Mouse (Mus musculus) megakaryocyte, adult 5-6 weeks (primary cell): ENCODE measurements around the gene Tlr8. TPM values are rescaled to one million over a fixed set of nuclear protein-coding genes. Genes with fewer than 3 reads are reported as not detected.

Source experiments
- ATAC-seq: 2 replicates; pipeline ENCODE4 v1.8.0; 2016; ENCODE audit warnings: mild to moderate bottlenecking, inconsistent platforms; ENCODE audit not compliant: poor library complexity, severe bottlenecking
- total RNA-seq, 2 experiments: library from RNA; stranded (forward) in 1 of 2; stranded (reverse) in 1 of 2; fragments of 153-499, 151-499 nt in 1 of 2; fragments of 221-1000, 200-1000 nt in 1 of 2; gene quantifications; 2 replicates each; pipeline versions ENCODE4 v1.2.3 to v1.2.4; 2015 to 2017

Tlr8 gene
- total RNA-seq, 2 experiments from 2014 or later: 102 to 131 TPM

DNA sequence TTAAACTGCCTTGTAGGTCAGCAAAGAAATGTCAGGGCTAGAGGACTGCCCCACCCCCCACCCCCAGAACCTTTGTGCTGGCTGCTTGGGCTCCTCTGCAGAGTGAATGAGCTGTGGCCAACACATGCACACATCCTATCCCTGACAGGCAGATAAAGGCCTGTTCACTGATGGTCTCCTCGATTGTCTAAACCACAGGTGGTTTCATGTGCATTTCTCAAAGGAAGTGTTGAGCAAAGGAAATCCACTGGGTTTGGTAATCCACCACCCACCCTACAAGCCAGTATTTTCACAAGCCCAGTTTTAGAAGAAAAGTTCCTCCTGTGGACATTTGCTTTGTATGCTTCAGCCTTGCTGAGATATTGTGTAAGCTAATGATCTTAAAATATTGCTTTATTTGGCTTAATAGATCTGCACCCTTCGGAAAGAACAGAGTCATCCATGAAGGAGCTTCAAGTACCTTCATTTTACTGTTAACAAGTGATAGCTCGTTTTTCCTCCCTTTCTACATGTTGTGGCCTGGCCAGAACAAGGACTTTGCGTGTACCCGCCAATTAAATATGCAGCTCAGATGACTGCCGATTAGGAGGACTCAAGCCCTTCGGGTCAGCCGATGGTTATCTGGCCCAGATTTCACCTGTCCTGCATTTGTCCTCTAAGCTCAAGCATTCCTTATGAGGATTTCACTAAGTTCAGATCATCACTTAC, 58.2 kb downstream of the Tlr8 start:
- ATAC-seq: peak; percentile 22

GRCm38 (mm10) chrX:167201365-167201764, 62.8 kb downstream of the Tlr8 start:
- peak; percentile 58 for ATAC-seq

DNA sequence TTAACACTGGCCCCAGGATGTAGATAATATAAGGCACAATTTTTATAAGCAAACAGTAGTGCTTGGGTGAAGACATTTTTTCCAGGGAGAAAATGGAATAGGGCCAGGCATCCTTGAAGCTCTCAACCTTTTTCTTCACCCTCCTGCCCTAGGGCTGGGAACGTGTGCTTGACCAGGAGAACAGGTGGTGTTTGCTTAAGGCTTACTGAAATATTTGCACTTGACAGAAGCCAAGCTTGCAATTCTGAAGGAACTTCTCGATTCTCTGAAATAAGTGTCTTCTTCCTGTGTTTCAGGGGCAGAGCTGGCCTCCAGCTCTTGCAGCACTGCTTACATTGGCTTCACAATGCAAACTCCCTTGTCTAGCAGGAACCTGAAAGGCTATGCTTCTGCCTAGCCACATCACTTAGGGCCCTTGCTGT, 68.9 kb downstream of the Tlr8 start:
- peak; percentile 80 for ATAC-seq

Other genes starting within 250 kb of the Tlr8 start
- gene Tmsb4x, start 55.0 kb downstream of the Tlr8 start, total RNA-seq (2015): 11,237 and 11,623 TPM in 2 replicates
- 5,986 and 6,405 TPM in 2 replicates for gene Tmsb4x, start 55.0 kb downstream of the Tlr8 start, total RNA-seq (2017)
- 61.2 and 61.8 TPM in 2 replicates for gene Tlr7, start 66.2 kb upstream of the Tlr8 start, total RNA-seq (2015)
- gene Tlr7, start 66.2 kb upstream of the Tlr8 start, total RNA-seq (2017): 28.7 and 41.5 TPM in 2 replicates
- gene Prps2, start 118.4 kb upstream of the Tlr8 start, total RNA-seq (2015): 33.7 and 35.0 TPM in 2 replicates
- gene Prps2, start 118.4 kb upstream of the Tlr8 start, total RNA-seq (2017): 22.5 and 23.4 TPM in 2 replicates